Mouse (Mus musculus) megakaryocyte, embryonic 14.5 days (primary cell): ENCODE data around the gene Spink4.

Experiments
- FLI1 ChIP-seq: IDR thresholded peaks from 2 replicates; pipeline ENCODE4 v1.6.1; 2012; ENCODE audit warnings: low read length, inconsistent platforms, mixed read lengths
- GATA1 ChIP-seq: IDR thresholded peaks from 3 replicates; pipeline ENCODE4 v1.6.1; 2012; ENCODE audit warnings: mixed read lengths, low read length, inconsistent platforms, borderline replicate concordance

- TF ChIP-seq GATA1, result no peak
- TF ChIP-seq FLI1, result no peak
Measured at GRCm38 (mm10) chr4:40979430-40979829, 59.6 kb downstream of the Spink4 start.
